Mouse (Mus musculus) embryonic facial prominence, embryonic 15.5 days (tissue): ENCODE results near the gene Gm49711. TPM values are rescaled to one million over a fixed set of nuclear protein-coding genes. Genes with fewer than 3 reads are reported as not detected.

Source experiments
- ATAC-seq: fragments of 200-750 bp; cut with Nextera tagmentation; 2 replicates; pipeline ENCODE4 v1.8.0; 2017; ENCODE audit warnings: low read depth, moderate TSS enrichment; ENCODE audit not compliant: insufficient number of reproducible peaks, low FRiP score, low TSS enrichment
- H3K27ac ChIP-seq: fragments of 300-500 bp; sonication (generic); replicated peaks from 2 replicates; pipeline ENCODE4 v1.5.1; 2015; ENCODE audit warnings: mild to moderate bottlenecking, inconsistent platforms
- H3K27me3 ChIP-seq: fragments of 300-500 bp; sonication (generic); 2 replicates; pipeline ENCODE4 v1.6.1; 2015; ENCODE audit warnings: inconsistent platforms
- H3K36me3 ChIP-seq: fragments of 300-500 bp; sonication (generic); 2 replicates; pipeline ENCODE4 v1.6.1; 2015; ENCODE audit warnings: mild to moderate bottlenecking, inconsistent platforms
- H3K4me1 ChIP-seq: fragments of 300-500 bp; sonication (generic); 2 replicates; pipeline ENCODE4 v1.6.1; 2015; ENCODE audit warnings: inconsistent platforms
- H3K4me2 ChIP-seq: fragments of 300-500 bp; sonication (generic); replicated peaks from 2 replicates; pipeline ENCODE4 v1.6.1; 2015; ENCODE audit warnings: mild to moderate bottlenecking, inconsistent platforms
- H3K4me3 ChIP-seq: fragments of 300-500 bp; sonication (generic); replicated peaks from 2 replicates; pipeline ENCODE4 v1.5.1; 2015; ENCODE audit warnings: mild to moderate bottlenecking, inconsistent platforms
- H3K9ac ChIP-seq: fragments of 300-500 bp; sonication (generic); 2 replicates; pipeline ENCODE4 v1.6.1; 2015; ENCODE audit warnings: inconsistent platforms
- H3K9me3 ChIP-seq: fragments of 300-500 bp; sonication (generic); replicated peaks from 2 replicates; pipeline ENCODE4 v1.6.1; 2016; ENCODE audit warnings: inconsistent platforms
- WGBS: fragments of 180-500 bp; shearing (Covaris S2); methylation state at CpG from one replicate; pipeline ENCODE4 v1.1.7; 2015; 5-methylcytosine and 5-hydroxymethylcytosine counted together
- polyA plus RNA-seq: library from polyadenylated mRNA; unstranded; fragments of >200 nt; fragmentation: Nextera tagmentation; extraction: Ambion mirVana; gene quantifications from 2 replicates; pipeline ENCODE4 v1.2.1, GENCODE M21; 2015

Gm49711 gene
- polyA plus RNA-seq, 1 experiment from 2014 or later: 0.15 TPM

DNA sequence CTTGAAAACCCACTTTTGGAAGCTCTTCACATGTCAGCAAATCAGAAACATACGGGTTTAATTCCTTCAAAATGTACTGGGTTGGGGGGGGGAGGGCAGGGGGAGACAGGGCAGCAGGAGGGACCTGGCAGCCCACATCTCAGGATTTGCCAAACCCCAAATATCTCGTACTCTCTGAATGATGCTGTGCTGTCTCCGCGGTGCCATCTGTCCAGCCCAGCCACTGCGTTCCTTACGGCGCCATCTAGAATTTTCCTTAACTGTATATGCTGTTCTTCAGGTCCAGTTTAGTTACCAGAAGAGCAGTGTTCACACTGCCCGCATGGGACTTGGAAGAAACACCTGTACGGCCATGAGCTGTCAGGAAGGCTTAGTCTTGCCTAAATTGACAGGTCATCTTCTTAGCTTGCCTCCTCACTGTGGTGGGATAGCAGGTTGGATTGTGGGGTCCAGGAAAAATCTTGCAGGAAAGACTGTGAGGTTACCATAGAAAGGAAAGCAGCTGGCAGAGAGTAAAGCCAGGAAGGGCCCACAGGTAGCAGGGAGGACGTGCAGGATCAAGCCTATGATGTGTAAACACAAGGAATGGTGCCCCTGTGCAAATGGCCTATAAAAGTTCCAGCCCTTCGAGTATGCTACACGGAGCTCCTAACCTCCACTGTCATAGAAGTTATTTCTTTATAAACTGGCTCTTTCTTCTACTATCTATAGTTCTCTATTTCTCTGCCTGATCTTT lies 89.7 kb downstream of the Gm49711 start:
- H3K27ac ChIP-seq: no peak overlapping the region
- peak; percentile 29; the same call in 1 of the 2 replicates for ATAC-seq

DNA sequence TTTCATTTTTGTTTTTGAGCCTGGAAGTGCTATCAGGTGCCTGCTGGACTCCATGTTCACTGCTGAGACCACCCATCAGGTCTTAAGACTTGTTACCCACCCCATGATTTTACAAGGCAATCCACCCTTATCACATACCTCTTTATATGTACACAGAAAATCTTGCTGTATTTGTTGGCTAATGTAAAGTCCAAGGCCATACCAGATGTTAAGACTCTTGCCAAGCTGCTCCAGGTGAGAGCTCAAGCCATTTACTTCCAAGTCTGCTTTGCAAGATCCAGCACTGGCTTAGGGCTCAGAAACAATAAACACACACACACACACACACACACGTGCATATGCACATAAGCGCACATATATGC lies 90.2 kb downstream of the Gm49711 start:
- Histone ChIP-seq H3K4me2 (no peak overlapping the region), H3K4me3 (no peak overlapping the region), H3K36me3 (no peaks in the 10 kb centered on the region), H3K9ac (no peak overlapping the region), H3K9me3 (no peaks in the 10 kb centered on the region), H3K27me3 (no peaks in the 10 kb centered on the region), H3K27ac (no peak overlapping the region), H3K4me1 (peaks cover 4% of the 10 kb centered on the region)
- 77% methylated on average over 2 of the region's 2 CpGs for WGBS
- ATAC-seq: no peak

More for the DNA sequence above, 89.7 kb downstream of the Gm49711 start:
- no peak overlapping the region for H3K4me3 ChIP-seq
- H3K27me3 ChIP-seq: no peaks in the 10 kb centered on the region
- H3K4me1 ChIP-seq: peaks cover 4% of the 10 kb centered on the region
- no peaks in the 10 kb centered on the region for H3K36me3 ChIP-seq
- no peaks in the 10 kb centered on the region for H3K9me3 ChIP-seq
- no peak overlapping the region for H3K4me2 ChIP-seq
- H3K9ac ChIP-seq: no peak overlapping the region
- 65% methylated on average over 12 of the region's 12 CpGs for WGBS

DNA sequence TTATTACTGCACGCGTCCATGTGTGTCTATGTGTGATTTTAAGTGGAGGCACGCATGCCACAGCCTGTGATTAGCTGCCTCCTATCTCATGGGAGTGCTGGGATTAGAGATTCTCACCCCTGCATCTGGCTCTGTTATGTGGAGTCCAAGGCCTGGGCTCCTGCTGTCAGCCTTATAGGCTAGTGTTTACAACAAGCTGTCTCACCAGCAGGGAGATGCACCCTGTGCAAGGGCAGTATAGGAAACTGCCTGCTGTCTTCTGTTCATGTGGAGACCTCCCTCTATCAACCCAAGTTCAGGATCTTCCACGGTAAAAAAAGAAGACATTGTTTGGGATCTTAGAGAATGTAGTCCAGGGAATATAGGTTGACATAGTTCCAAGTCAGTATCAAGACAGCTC lies 92.9 kb downstream of the Gm49711 start:
- Histone ChIP-seq H3K27me3 (no peaks in the 10 kb centered on the region), H3K9ac (no peak overlapping the region), H3K4me1 (peaks cover 4% of the 10 kb centered on the region), H3K9me3 (no peaks in the 10 kb centered on the region), H3K4me3 (no peak overlapping the region), H3K4me2 (no peak overlapping the region), H3K27ac (no peak overlapping the region), H3K36me3 (no peaks in the 10 kb centered on the region)
- ATAC-seq: no peak
- 69% methylated on average over 4 of the region's 4 CpGs for WGBS

DNA sequence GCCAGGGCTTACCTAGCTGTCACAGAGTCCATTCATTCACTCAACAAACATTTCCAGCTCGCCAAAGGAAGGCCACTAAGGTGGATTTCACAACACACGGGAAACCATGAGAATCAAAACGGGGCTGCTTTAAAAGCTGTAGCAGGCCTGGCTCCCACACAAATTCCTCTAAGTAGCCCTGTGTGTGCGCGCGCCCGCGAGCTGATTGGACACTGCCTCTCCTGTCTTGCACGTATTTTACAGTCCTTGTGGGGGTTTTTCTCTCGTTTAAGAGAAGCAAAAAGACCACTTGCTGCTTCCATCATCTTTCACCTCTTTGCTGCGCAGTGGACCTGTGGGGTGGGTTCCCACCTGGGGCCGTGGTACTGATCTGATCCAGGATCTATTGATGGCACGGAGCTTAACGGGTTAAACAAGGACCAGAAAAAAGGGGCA lies 99.9 kb downstream of the Gm49711 start:
- peak overlapping the region; percentile 89 for H3K4me2 ChIP-seq
- WGBS: 5% methylated on average over 14 of the region's 14 CpGs
- no peaks in the 10 kb centered on the region for H3K36me3 ChIP-seq
- H3K9me3 ChIP-seq: no peaks in the 10 kb centered on the region
- H3K27me3 ChIP-seq: no peaks in the 10 kb centered on the region
- H3K9ac ChIP-seq: peak overlapping the region; percentile 22
- peaks cover 16% of the 10 kb centered on the region for H3K4me1 ChIP-seq
- no peak for ATAC-seq
- H3K27ac ChIP-seq: peak overlapping the region; percentile 74
- peak overlapping the region; percentile 48 for H3K4me3 ChIP-seq

DNA sequence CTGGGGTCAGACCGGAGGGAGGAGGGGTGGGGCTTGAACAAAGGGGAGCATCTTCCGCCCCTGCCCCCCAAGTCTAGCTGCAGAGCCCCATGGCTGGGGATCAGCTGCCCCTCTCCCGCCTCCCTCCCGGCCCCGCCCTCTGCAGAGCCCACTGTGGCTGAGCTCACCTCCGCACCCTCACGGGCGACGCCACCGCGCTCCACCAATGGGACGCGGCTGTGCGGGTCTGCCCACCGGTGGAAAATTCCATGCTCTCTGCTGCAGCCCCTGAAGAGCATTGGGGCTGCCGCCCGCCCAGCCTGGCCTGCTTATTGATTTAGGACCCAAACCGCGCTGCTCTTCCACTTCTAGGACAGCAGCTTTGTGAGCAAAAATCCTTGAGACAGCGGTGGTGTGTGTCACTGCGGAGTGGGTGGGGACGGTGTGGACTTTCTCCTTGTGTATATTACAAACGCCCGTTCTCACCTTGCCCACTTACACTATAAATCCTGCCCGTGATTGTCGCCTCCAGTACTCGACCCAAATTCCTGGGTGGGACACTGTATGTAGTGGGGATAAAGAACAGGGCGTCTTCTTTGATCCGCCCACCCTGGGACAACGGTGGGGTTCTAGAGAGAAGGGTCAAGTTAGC lies 100.5 kb downstream of the Gm49711 start:
- peak overlapping the region; percentile 48 for H3K4me3 ChIP-seq
- no peaks in the 10 kb centered on the region for H3K36me3 ChIP-seq
- peak overlapping the region; percentile 89 for H3K4me2 ChIP-seq
- peaks cover 16% of the 10 kb centered on the region for H3K4me1 ChIP-seq
- no peaks in the 10 kb centered on the region for H3K9me3 ChIP-seq
- 3% methylated on average over 30 of the region's 30 CpGs for WGBS
- no peaks in the 10 kb centered on the region for H3K27me3 ChIP-seq
- ATAC-seq: peak; percentile 93
- H3K9ac ChIP-seq: peak overlapping the region; percentile 22
- H3K27ac ChIP-seq: peak overlapping the region; percentile 74

DNA sequence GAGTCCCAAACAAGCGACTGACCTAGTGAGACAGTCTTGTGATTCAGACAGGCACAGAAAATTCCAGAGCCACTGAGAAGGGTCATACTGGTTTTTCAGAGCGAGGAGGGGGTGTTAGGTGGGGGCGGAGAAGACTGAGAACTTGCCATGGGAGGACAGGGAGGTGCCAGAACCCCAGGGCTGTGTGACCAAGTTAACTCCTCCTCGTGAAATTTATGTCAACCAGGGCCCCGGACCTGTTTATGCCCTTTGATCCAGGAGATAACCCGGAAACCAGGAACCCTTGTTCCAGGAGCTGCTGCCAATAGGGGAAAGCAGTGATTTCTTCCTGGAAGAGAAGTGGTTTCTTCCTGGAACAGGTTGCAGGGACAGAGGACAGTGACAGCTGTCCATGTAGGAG lies 101.0 kb downstream of the Gm49711 start:
- Histone ChIP-seq H3K27me3 (no peaks in the 10 kb centered on the region), H3K4me3 (peak overlapping the region; percentile 48), H3K4me2 (peak overlapping the region; percentile 89), H3K36me3 (no peaks in the 10 kb centered on the region), H3K9ac (no peak overlapping the region), H3K9me3 (no peaks in the 10 kb centered on the region), H3K4me1 (peaks cover 20% of the 10 kb centered on the region), H3K27ac (peak overlapping the region; percentile 74)
- no peak for ATAC-seq
- WGBS: 35% methylated on average over 6 of the region's 6 CpGs

DNA sequence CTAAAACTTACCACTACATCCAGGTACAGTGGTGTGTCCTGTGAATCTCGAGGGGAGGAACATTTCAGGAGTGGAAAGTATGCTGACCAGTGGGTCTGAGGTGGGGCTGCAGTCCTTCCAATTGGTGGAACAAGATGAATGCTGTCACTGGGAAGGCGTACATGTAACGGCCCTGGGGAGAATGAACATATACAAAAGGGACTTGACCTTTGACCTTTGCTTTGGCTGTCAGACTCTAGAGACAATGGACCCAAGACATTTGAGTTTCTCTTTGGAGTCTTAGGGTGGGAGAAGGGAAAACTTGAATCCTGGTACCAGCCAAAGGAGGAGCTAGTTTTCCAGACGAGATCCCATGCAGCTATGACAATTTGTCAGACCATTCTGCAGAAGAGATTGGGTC lies 104.2 kb downstream of the Gm49711 start:
- no peak for ATAC-seq
- 78% methylated on average over 4 of the region's 4 CpGs for WGBS

DNA sequence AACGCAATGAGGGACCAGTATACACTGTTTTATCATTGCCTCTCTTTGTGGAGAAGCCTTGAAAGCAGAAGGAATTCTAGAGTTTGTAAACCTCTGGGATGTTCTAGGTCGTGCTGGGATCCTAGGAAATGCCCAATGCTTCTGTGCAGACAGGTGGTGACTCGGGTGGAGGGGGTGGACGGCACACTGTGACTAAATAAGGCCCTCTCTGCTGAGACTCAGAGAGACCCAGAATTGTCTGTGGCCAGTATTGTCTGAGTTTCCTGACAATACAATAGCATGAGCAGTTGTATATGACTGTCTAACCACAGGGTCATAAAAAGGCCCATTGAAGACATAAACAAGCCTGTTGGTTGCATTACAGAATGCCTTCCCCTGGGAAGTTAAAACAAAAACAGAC lies 105.4 kb downstream of the Gm49711 start:
- H3K4me2 ChIP-seq: no peak overlapping the region
- H3K27me3 ChIP-seq: no peaks in the 10 kb centered on the region
- H3K9me3 ChIP-seq: no peaks in the 10 kb centered on the region; the same call in 1 of the 2 replicates
- H3K9ac ChIP-seq: no peak overlapping the region
- no peak for ATAC-seq
- WGBS: 80% methylated on average over 4 of the region's 4 CpGs
- no peak overlapping the region for H3K4me3 ChIP-seq
- peaks cover 10% of the 10 kb centered on the region; the same call in 1 of the 2 replicates for H3K4me1 ChIP-seq
- H3K27ac ChIP-seq: no peak overlapping the region
- no peaks in the 10 kb centered on the region for H3K36me3 ChIP-seq

More for the DNA sequence above, 104.2 kb downstream of the Gm49711 start:
- Histone ChIP-seq H3K27me3 (no peaks in the 10 kb centered on the region), H3K9me3 (no peaks in the 10 kb centered on the region), H3K9ac (no peak overlapping the region), H3K4me2 (no peak overlapping the region), H3K36me3 (no peaks in the 10 kb centered on the region), H3K27ac (no peak overlapping the region), H3K4me1 (peaks cover 20% of the 10 kb centered on the region), H3K4me3 (no peak overlapping the region)

DNA sequence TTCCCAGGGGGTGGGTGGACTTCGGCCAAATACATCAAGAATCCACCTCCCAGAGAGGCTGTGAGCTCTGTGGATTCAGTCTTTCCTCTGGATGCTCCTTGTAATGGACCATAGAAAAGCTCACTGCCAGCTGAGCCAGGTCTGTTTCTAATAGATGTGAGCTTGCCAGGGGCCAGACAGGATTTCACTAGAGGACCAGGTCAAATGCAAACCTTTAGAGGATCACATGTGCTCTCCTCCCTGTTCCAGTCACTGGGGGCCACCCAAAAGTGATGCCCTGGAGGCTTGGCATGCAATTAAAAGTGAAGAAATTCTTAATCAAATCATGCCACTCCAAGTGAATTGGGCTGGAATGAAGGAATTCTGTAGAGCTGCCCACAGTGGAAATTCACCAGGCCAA lies 117.9 kb downstream of the Gm49711 start:
- H3K27me3 ChIP-seq: no peaks in the 10 kb centered on the region
- H3K4me1 ChIP-seq: peaks cover 7% of the 10 kb centered on the region; the same call in 1 of the 2 replicates
- WGBS: 32% methylated on average over 1 of the region's 1 CpGs
- H3K4me2 ChIP-seq: no peak overlapping the region
- H3K9me3 ChIP-seq: no peaks in the 10 kb centered on the region
- ATAC-seq: no peak
- H3K4me3 ChIP-seq: no peak overlapping the region
- no peak overlapping the region for H3K27ac ChIP-seq
- H3K36me3 ChIP-seq: no peaks in the 10 kb centered on the region
- no peak overlapping the region for H3K9ac ChIP-seq

DNA sequence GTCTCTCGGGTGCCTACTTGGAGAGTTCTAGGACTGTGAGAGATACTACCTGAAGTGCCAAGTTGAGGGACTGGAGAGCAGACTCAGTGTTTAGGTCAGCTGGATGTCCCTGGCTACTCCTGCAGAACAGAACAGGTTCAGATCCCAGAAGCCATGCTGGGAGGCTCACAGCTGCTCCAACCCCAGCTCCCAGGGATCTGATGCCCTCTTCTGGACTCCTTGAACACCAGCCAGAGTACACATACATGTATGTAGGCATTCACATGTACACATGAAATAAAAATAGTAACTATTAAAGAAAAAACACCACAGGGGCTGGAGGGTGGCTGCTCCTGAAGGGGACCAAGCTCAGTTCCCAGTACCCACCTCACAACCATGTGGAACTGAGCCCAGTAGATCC lies 119.6 kb downstream of the Gm49711 start:
- WGBS: 88% methylated on average over 1 of the region's 1 CpGs
- Histone ChIP-seq H3K4me1 (peaks cover 7% of the 10 kb centered on the region; the same call in 1 of the 2 replicates), H3K9me3 (no peaks in the 10 kb centered on the region), H3K27ac (no peak overlapping the region), H3K36me3 (no peaks in the 10 kb centered on the region), H3K9ac (no peak overlapping the region), H3K4me2 (no peak overlapping the region), H3K27me3 (no peaks in the 10 kb centered on the region), H3K4me3 (no peak overlapping the region)
- no peak for ATAC-seq

DNA sequence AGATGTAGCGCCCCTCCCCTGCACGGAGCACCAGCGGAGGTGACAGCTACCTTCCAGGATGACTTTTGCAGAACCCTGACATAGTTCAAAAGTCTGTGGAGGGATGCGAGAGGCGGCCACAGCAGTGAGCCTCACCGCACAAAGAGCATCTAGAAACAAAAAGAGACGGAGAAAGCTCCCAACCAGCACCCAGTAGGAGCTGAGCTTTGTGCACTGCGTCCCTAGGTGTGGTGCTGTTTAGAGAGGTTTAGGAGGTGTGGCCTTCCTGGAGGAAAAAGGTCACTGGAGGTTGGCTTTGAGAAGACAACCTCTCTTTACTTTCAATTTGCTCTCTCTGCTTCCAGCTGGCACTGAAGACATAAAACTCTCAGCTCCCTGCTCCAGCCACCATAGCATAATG lies 121.2 kb downstream of the Gm49711 start:
- Histone ChIP-seq H3K4me2 (no peak overlapping the region), H3K9ac (no peak overlapping the region), H3K27ac (no peak overlapping the region), H3K27me3 (no peaks in the 10 kb centered on the region), H3K4me3 (no peak overlapping the region), H3K9me3 (no peaks in the 10 kb centered on the region), H3K36me3 (no peaks in the 10 kb centered on the region), H3K4me1 (peaks cover 7% of the 10 kb centered on the region; the same call in 1 of the 2 replicates)
- WGBS: 71% methylated on average over 8 of the region's 8 CpGs
- ATAC-seq: no peak
